Mouse (Mus musculus) stomach, postnatal 0 days (tissue): ENCODE measurements around the gene Trabd2b.

Source experiments
- CTCF ChIP-seq: IDR thresholded peaks from 2 replicates; pipeline ENCODE4 v1.5.1; 2016; ENCODE audit warnings: antibody characterized with exemption, low read depth, mild to moderate bottlenecking, moderate library complexity
- EP300 ChIP-seq: optimal IDR thresholded peaks from 2 replicates; pipeline ENCODE3; 2016; ENCODE audit warnings: antibody characterized with exemption

- TF ChIP-seq CTCF (no peak), EP300 (no peak)
Measured at GRCm38 (mm10) chr4:114624114-114624910, 217.8 kb downstream of the Trabd2b start.
